Mouse (Mus musculus) CH12.LX (cell line): Measurements from ENCODE around the gene Nfix. TPM values are rescaled to one million over a fixed set of nuclear protein-coding genes. Genes with fewer than 3 reads are reported as not detected.

Experiments
- DNase-seq: peaks from one replicate; pipeline ENCODE4 v3.0.0-alpha.2; 2013; ENCODE audit errors: extremely low read depth
- H3K27ac ChIP-seq: 2 replicates; pipeline ENCODE4 v1.5.1; 2012; ENCODE audit warnings: low read depth, mild to moderate bottlenecking, control low read depth, moderate library complexity; ENCODE audit not compliant: insufficient read depth
- H3K27me3 ChIP-seq: replicated peaks from 2 replicates; pipeline ENCODE3; 2012; ENCODE audit warnings: inconsistent platforms
- H3K36me3 ChIP-seq, 2 experiments: replicated peaks in 1 of 2; 2 replicates each; pipeline versions ENCODE3 to v1.6.1; 2012; ENCODE audit warnings: inconsistent platforms in 1 of 2, low read length in 1 of 2, mild to moderate bottlenecking in 1 of 2, mixed read lengths in 1 of 2, moderate library complexity in 1 of 2; ENCODE audit not compliant: control insufficient read depth in 1 of 2, insufficient read depth in 1 of 2
- H3K4me1 ChIP-seq, 2 experiments: 2 replicates each; pipeline ENCODE4 v1.6.1; 2012; ENCODE audit warnings: inconsistent platforms in 1 of 2, moderate library complexity in 1 of 2; ENCODE audit not compliant: insufficient read depth in 2 of 2, control insufficient read depth in 1 of 2
- H3K4me2 ChIP-seq: 2 replicates; pipeline ENCODE4 v1.6.1; 2012; ENCODE audit warnings: low read depth, mild to moderate bottlenecking, control low read depth; ENCODE audit not compliant: poor library complexity, insufficient read depth, severe bottlenecking
- H3K4me3 ChIP-seq, 3 experiments: fragments of 150-350 bp in 1 of 3; sonication (generic) in 1 of 3; replicated peaks in 1 of 3; 2 replicates each; pipeline versions ENCODE3 to v1.5.1; 2011 to 2012; ENCODE audit warnings: low read depth in 2 of 3, low read length in 2 of 3, mild to moderate bottlenecking in 2 of 3, moderate library complexity in 2 of 3, control low read depth in 1 of 3, improper control_type of control experiment in 1 of 3, inconsistent platforms in 1 of 3, mixed read lengths in 1 of 3; ENCODE audit not compliant: poor library complexity in 1 of 3
- H3K79me2 ChIP-seq: replicated peaks from 2 replicates; pipeline ENCODE4 v1.6.1; 2012; ENCODE audit warnings: mild to moderate bottlenecking, moderate library complexity; ENCODE audit not compliant: control insufficient read depth, poor library complexity, insufficient read depth, severe bottlenecking; ENCODE audit errors: extremely low read depth
- H3K9ac ChIP-seq: 2 replicates; pipeline ENCODE4 v1.6.1; 2012; ENCODE audit warnings: low read depth, mild to moderate bottlenecking, control low read depth, moderate library complexity; ENCODE audit not compliant: insufficient read depth
- H3K9me3 ChIP-seq: replicated peaks from 2 replicates; pipeline ENCODE3; 2012; ENCODE audit warnings: low read length, inconsistent platforms, mixed read lengths
- CHD1 ChIP-seq: IDR thresholded peaks from 2 replicates; pipeline ENCODE4 v1.6.1; 2012; ENCODE audit warnings: low read depth, low read length, improper control_type of control experiment, inconsistent platforms
- CHD2 ChIP-seq: IDR thresholded peaks from 2 replicates; pipeline ENCODE4 v1.6.1; 2011; ENCODE audit warnings: low read length, improper control_type of control experiment
- ELF1 ChIP-seq: IDR thresholded peaks from 2 replicates; pipeline ENCODE4 v1.6.1; 2014; ENCODE audit warnings: low read depth, mild to moderate bottlenecking, inconsistent platforms, low read length, improper control_type of control experiment
- EP300 ChIP-seq: IDR thresholded peaks from 2 replicates; pipeline ENCODE4 v1.6.1; 2011; ENCODE audit warnings: low read length, improper control_type of control experiment
- ETS1 ChIP-seq: conservative IDR thresholded peaks from 2 replicates; pipeline ENCODE4 v1.6.1; 2012; ENCODE audit warnings: low read depth, mild to moderate bottlenecking, inconsistent platforms, low read length, improper control_type of control experiment, moderate library complexity
- GABPA ChIP-seq: IDR thresholded peaks from 2 replicates; pipeline ENCODE4 v1.6.1; 2012; ENCODE audit warnings: low read depth, low read length, improper control_type of control experiment, inconsistent platforms; ENCODE audit not compliant: insufficient replicate concordance
- IRF4 ChIP-seq: IDR thresholded peaks from 2 replicates; pipeline ENCODE4 v1.6.1; 2014; ENCODE audit warnings: low read depth, mild to moderate bottlenecking, inconsistent platforms, low read length, improper control_type of control experiment
- JUND ChIP-seq: conservative IDR thresholded peaks from 2 replicates; pipeline ENCODE4 v1.6.1; 2011; ENCODE audit warnings: low read depth, low read length, improper control_type of control experiment
- KAT2A ChIP-seq: IDR thresholded peaks from 2 replicates; pipeline ENCODE4 v1.6.1; 2012; ENCODE audit warnings: low read length, improper control_type of control experiment, inconsistent platforms; ENCODE audit not compliant: insufficient replicate concordance
- MAX ChIP-seq: IDR thresholded peaks from 2 replicates; pipeline ENCODE4 v1.6.1; 2011; ENCODE audit warnings: low read length, improper control_type of control experiment
- MXI1 ChIP-seq: IDR thresholded peaks from 2 replicates; pipeline ENCODE4 v1.6.1; 2011; ENCODE audit warnings: mild to moderate bottlenecking, low read depth, low read length, improper control_type of control experiment
- NELFE ChIP-seq: IDR thresholded peaks from 2 replicates; pipeline ENCODE4 v1.6.1; 2011; ENCODE audit warnings: low read depth, low read length, improper control_type of control experiment
- NRF1 ChIP-seq: IDR thresholded peaks from 2 replicates; pipeline ENCODE4 v1.6.1; 2014; ENCODE audit warnings: low read depth, mild to moderate bottlenecking, inconsistent platforms, low read length, improper control_type of control experiment, moderate library complexity
- PAX5 ChIP-seq: IDR thresholded peaks from 2 replicates; pipeline ENCODE4 v1.6.1; 2012; ENCODE audit warnings: low read length, inconsistent platforms, mixed read lengths
- POLR2A ChIP-seq: IDR thresholded peaks from 2 replicates; pipeline ENCODE4 v1.6.1; 2011; ENCODE audit warnings: low read depth, mild to moderate bottlenecking, improper control_type of control experiment, low read length
- POLR2AphosphoS2 ChIP-seq: IDR thresholded peaks from 2 replicates; pipeline ENCODE4 v1.6.1; 2011; ENCODE audit warnings: low read depth, low read length, improper control_type of control experiment
- RAD21 ChIP-seq: IDR thresholded peaks from 2 replicates; pipeline ENCODE4 v1.6.1; 2011; ENCODE audit warnings: low read depth, mild to moderate bottlenecking, low read length, improper control_type of control experiment, moderate library complexity
- SIN3A ChIP-seq: IDR thresholded peaks from 2 replicates; pipeline ENCODE4 v1.6.1; 2012; ENCODE audit warnings: low read length, improper control_type of control experiment, inconsistent platforms
- SMC3 ChIP-seq: IDR thresholded peaks from 2 replicates; pipeline ENCODE4 v1.6.1; 2011; ENCODE audit warnings: low read depth, low read length, improper control_type of control experiment
- UBTF ChIP-seq: IDR thresholded peaks from 2 replicates; pipeline ENCODE4 v1.6.1; 2012; ENCODE audit warnings: low read depth, mild to moderate bottlenecking, inconsistent platforms, low read length, improper control_type of control experiment, moderate library complexity
- USF1 ChIP-seq: IDR thresholded peaks from 2 replicates; pipeline ENCODE4 v1.6.1; 2014; ENCODE audit warnings: low read depth, mild to moderate bottlenecking, inconsistent platforms, low read length, improper control_type of control experiment
- USF2 ChIP-seq: conservative IDR thresholded peaks from 2 replicates; pipeline ENCODE4 v1.6.1; 2011; ENCODE audit warnings: low read depth, low read length, improper control_type of control experiment
- ZC3H11A ChIP-seq: IDR thresholded peaks from 2 replicates; pipeline ENCODE4 v1.6.1; 2012; ENCODE audit warnings: low read depth, mild to moderate bottlenecking, inconsistent platforms, low read length, improper control_type of control experiment
- ZKSCAN1 ChIP-seq: IDR thresholded peaks from 2 replicates; pipeline ENCODE4 v1.6.1; 2012; ENCODE audit warnings: low read depth, inconsistent platforms, low read length, improper control_type of control experiment, borderline replicate concordance
- dilution Hi-C: fragments of 300-500 bp; cut with MboI; formaldehyde crosslinking; loops from 2 replicates; pipeline ENCODE4 v1.14.3; 2020; ENCODE audit warnings: low sequenced_read_pairs; ENCODE audit not compliant: extremely low pct_unique_long_range_greater_than_20kb, extremely low pct_ligation_motif_present
- in situ Hi-C: fragments of 300-500 bp; cut with MboI; formaldehyde crosslinking; loops from 3 replicates; pipeline ENCODE4 v1.14.3; 2019; ENCODE audit warnings: low sequenced_read_pairs, low pct_ligation_motif_present, low pct_unique_long_range_greater_than_20kb, mixed read lengths
- polyA plus RNA-seq: library from polyadenylated mRNA; unstranded; fragments of >175 nt; gene quantifications from 2 replicates; pipeline ENCODE4 v1.2.1, GENCODE M21; 2012; ENCODE audit warnings: low read depth; ENCODE audit not compliant: insufficient read length
- total RNA-seq, 2 experiments: library from RNA; depleted of rRNA; stranded (reverse); fragments of 300-350 nt in 1 of 2; fragments of >200 nt in 1 of 2; gene quantifications; 2 replicates each; pipeline ENCODE4 v1.2.3; 2012 to 2014

Nfix gene
- total and polyA plus RNA-seq, 3 experiments, result 0.09 to 10.5 (median 1.1) TPM

- Histone ChIP-seq H3K79me2 (no peaks in the 10 kb centered on the region), H3K4me1 (peaks cover 3 to 23% of the 10 kb centered on the region in 2 experiments), H3K9ac (no peak overlapping the region), H3K27ac (no peak overlapping the region), H3K4me2 (no peak overlapping the region), H3K27me3 (peaks cover 81% of the 10 kb centered on the region), H3K4me3 (no peak overlapping the region), H3K36me3 (no peaks in the 10 kb centered on the region), H3K9me3 (no peaks in the 10 kb centered on the region)
- TF ChIP-seq POLR2A (no peak), MXI1 (no peak), CHD2 (no peak), ZC3H11A (no peak), PAX5 (no peak), ZKSCAN1 (no peak), MAX (no peak), GABPA (no peak), POLR2AphosphoS2 (no peak), NELFE (no peak), ETS1 (no peak)
- in situ Hi-C loops, result loop anchor here (5.0 kb wide), 1 partner anchor 73 kb away; no protein-coding TSS in a partner anchor
- DNase-seq, result no peak
- dilution Hi-C loops, result no loop called here
Measured at GRCm38 (mm10) chr8:84734680-84735079, 65.5 kb downstream of the Nfix start.

GRCm38 (mm10) chr8:84733959-84734358 lies 66.2 kb downstream of the Nfix start:
- H3K9ac ChIP-seq, result no peak overlapping the region
- H3K9me3 ChIP-seq, result no peaks in the 10 kb centered on the region
- dilution Hi-C loops, result no loop called here
- peaks cover 77% of the 10 kb centered on the region for H3K27me3 ChIP-seq
- no peaks in the 10 kb centered on the region for H3K79me2 ChIP-seq
- no peak overlapping the region for H3K4me2 ChIP-seq
- no peaks in the 10 kb centered on the region for H3K36me3 ChIP-seq
- H3K27ac ChIP-seq, result no peak overlapping the region
- in situ Hi-C loops, result no loop called here
- no peak overlapping the region for H3K4me3 ChIP-seq
- no peak for DNase-seq
- peaks cover 3 to 18% of the 10 kb centered on the region in 2 experiments for H3K4me1 ChIP-seq
- TF ChIP-seq KAT2A (no peak), SIN3A (no peak), USF1 (no peak), CHD1 (no peak), JUND (no peak), IRF4 (no peak), RAD21 (no peak), SMC3 (no peak), MAX (no peak), ETS1 (no peak), USF2 (no peak), NRF1 (no peak), EP300 (no peak), ELF1 (no peak), POLR2AphosphoS2 (no peak), UBTF (no peak), PAX5 (no peak), NELFE (no peak), MXI1 (no peak)
- TF ChIP-seq, all 38 proteins: peak for 0
